Mouse (Mus musculus): ENCODE measurements around the gene G3bp2. TPM values are rescaled to one million over a fixed set of nuclear protein-coding genes. Genes with fewer than 3 reads are reported as not detected.
A peak's percentile ranks its signal among the peaks of the same experiment; 100 is the strongest.
"Not testable (repeated sequence)": the region's sequence is repeated elsewhere in the genome, so short reads cannot be mapped to it uniquely, and the experiment has no call there.

Gene G3bp2
- polyA plus RNA-seq (2012; rRNA removed) = 12.5 and 19.0 TPM in 2 replicates
- 54.3 and 56.0 TPM in 2 replicates for polyA plus RNA-seq (2014; fragmentation: Nextera tagmentation; extraction: Ambion mirVana)

DNA sequence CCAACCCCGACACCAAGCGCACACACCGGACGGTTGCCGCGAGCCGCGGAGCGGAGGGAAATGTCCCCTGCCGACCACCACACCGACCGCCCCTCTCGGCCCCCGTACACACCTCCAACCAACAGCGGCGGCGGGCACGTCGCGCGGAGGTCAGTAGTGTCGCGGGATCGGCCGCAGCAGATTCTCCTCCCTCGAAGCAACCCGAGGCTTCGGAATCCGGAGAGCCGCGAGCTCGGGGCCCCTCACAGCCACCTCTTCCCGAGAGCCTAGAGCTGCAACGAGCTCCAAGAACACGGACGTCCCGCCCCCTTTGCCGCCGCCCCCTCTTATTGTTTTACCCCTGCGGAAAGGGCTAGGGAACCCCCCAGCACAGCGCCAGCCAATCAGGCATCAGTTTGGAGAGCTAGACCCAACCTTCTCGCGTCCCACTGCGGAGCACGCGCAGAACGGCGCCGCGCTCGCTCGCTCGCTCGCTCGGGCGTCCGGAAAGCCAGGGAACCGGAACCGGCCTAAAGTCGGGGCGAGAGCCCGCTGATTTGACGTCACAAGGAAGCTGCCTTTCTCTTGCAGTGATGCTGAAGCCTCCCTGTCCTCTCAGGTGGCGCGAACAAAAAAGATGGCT lies at the start of gene G3bp2:
Gene G3bp2, minus strand, starts transcription at position 303 of the 622 bp plus-strand sequence.
- TF ChIP-seq EP300 (IDR thresholded peaks at IDR 0.05; ENCODE audit: low read depth) = no peak; the same call in 1 of the 2 replicates
- no peak for TF ChIP-seq CTCF (IDR thresholded peaks at IDR 0.05; ENCODE audit: low read depth)

DNA sequence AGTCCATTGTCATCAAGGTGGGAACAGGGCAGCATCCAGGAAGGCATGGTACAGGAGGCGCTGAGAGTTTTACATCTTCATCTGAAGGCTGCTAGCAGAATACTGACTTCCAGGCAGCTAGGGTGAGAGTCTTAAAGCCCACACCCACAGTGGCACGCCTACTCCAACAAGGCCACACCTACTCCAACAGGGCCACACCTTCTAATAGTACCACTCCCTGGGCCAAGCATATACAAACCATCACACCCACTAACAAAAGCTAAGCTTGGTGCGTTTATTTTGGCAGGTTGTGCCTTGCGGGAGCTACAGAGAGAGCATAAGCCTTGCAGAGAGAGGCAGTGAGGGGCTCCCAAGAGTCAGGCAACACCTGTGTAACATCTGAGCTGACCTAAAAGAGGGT lies 49.5 kb upstream of the G3bp2 start:
- ATAC-seq (ENCODE audit: insufficient read depth) = not testable (repeated sequence)

More for the DNA sequence above, at the start of gene G3bp2:
- under 1% methylated on average over 63 of the region's 65 CpGs for WGBS (ENCODE audit: insufficient replicate concordance)
- Histone ChIP-seq H3K4me2 (ENCODE audit: low read depth) (peak within 1 kb of the TSS; percentile 81), H3K9me3 (ENCODE audit: control insufficient read depth, low read length) (no peaks in the 10 kb centered on the region), H3K4me1 (replicated peaks; ENCODE audit: control insufficient read depth in 2 of 2, insufficient read depth in 2 of 2, low read length in 1 of 2) (peaks cover 25 to 29% of the 10 kb centered on the region in 2 experiments), H3K9ac (replicated peaks) (peak within 1 kb of the TSS; percentile 90), H3K27me3 (ENCODE audit: control insufficient read depth, insufficient read depth, low read length) (no peaks in the 10 kb centered on the region), H3K36me3 (replicated peaks; ENCODE audit: control insufficient read depth, insufficient read depth, low read depth) (no peaks in the 10 kb centered on the region), H3K4me3 (ENCODE audit: insufficient read depth in 1 of 2, low read depth in 2 of 2, low read length in 2 of 2) (peak within 1 kb of the TSS; percentile 63 to 72), H3K27ac (peak within 1 kb of the TSS; percentile 77)
- peak; percentile 91 to 96 (median 93) for DNase-seq (ENCODE audit: low read depth in 3 of 3, low spot score in 3 of 3)
- ATAC-seq (ENCODE audit: insufficient read depth) = peak; percentile 97

DNA sequence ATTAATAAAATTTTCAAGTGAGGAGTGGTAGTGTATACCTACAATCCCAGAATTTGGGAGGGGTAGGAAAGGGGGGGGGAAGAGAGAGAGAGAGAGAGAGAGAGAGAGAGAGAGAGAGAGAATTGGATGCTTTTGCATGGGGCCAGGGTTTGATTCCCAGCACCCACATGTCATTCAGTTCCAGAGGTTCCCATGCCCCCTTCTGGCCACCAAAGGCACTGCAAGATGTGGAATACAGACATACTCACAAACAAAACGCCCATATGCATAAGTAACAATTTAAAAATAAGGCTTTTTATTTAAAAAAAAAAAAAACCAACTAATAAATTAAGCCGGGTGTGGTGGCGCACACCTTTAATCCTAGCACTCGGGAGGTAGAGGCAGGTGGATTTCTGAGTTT lies 48.6 kb upstream of the G3bp2 start:
- no peak overlapping the region for H3K9ac ChIP-seq (replicated peaks)
- no peak for DNase-seq (ENCODE audit: low read depth in 3 of 3, low spot score in 3 of 3)
- H3K36me3 ChIP-seq (replicated peaks; ENCODE audit: control insufficient read depth, insufficient read depth, low read depth) = peaks cover 9% of the 10 kb centered on the region
- H3K27me3 ChIP-seq (ENCODE audit: control insufficient read depth, insufficient read depth, low read length) = no peaks in the 10 kb centered on the region
- no peak overlapping the region for H3K27ac ChIP-seq
- H3K4me3 ChIP-seq (ENCODE audit: insufficient read depth in 1 of 2, low read depth in 2 of 2, low read length in 2 of 2) = peak overlapping the region; percentile 8 to 50; a peak in 3 of 4 replicates
- H3K4me2 ChIP-seq (ENCODE audit: low read depth) = peak overlapping the region; percentile 57
- H3K4me1 ChIP-seq (replicated peaks; ENCODE audit: control insufficient read depth in 2 of 2, insufficient read depth in 2 of 2, low read length in 1 of 2) = peaks cover 32 to 43% of the 10 kb centered on the region in 2 experiments
- no peaks in the 10 kb centered on the region for H3K9me3 ChIP-seq (ENCODE audit: control insufficient read depth, low read length)
- TF ChIP-seq CTCF (IDR thresholded peaks at IDR 0.05; ENCODE audit: low read depth) (peak; percentile 44), EP300 (IDR thresholded peaks at IDR 0.05; ENCODE audit: low read depth) (no peak)
- 91% methylated on average over 4 of the region's 4 CpGs for WGBS (ENCODE audit: insufficient replicate concordance)
- no peak for ATAC-seq (ENCODE audit: insufficient read depth)

More for the DNA sequence above, 49.5 kb upstream of the G3bp2 start:
- not testable (repeated sequence) for H3K9me3 ChIP-seq (ENCODE audit: control insufficient read depth, low read length); H3K27me3 ChIP-seq (ENCODE audit: control insufficient read depth, insufficient read depth, low read length); H3K36me3 ChIP-seq (replicated peaks; ENCODE audit: control insufficient read depth, insufficient read depth, low read depth); DNase-seq (ENCODE audit: low read depth in 3 of 3, low spot score in 3 of 3); H3K9ac ChIP-seq (replicated peaks)
- H3K4me1 ChIP-seq (replicated peaks; ENCODE audit: control insufficient read depth in 2 of 2, insufficient read depth in 2 of 2, low read length in 1 of 2) = peaks cover 31 to 34% of the 10 kb centered on the region in 2 experiments
- peak overlapping the region; percentile 57 for H3K4me2 ChIP-seq (ENCODE audit: low read depth)
- peak overlapping the region; percentile 31 for H3K27ac ChIP-seq
- 59% methylated on average over 4 of the region's 4 CpGs for WGBS (ENCODE audit: insufficient replicate concordance)
- peak overlapping the region; percentile 47 to 50; a peak in 3 of 4 replicates for H3K4me3 ChIP-seq (ENCODE audit: insufficient read depth in 1 of 2, low read depth in 2 of 2, low read length in 2 of 2)

DNA sequence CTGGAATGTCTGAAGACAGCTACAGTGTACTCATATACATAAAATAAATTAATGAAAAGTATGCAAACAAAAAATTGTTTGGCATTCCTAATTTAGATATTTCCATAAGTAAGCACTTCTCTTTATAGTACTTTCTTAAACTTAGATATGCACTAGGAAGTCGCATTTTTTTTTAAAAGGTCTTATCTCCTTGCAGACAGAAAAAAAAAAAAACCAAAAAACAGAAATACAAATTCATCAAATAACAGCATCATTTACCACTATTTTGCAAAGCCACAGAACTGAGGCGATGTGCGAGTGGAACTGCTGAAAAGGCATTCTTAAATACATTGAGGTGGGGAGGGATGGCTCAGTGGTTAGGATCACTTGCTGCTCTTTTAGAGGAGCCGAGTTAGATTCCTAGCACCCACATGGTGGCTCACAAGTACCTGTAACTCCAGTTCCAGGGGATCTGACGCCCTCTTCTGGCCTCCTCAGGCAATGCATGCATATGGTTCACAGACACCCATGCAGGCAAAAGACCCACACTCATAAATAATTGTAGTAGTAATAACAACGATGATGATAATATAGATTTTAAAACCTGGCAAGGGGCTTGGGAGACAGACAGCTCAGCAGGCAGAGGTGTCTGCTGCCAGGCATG lies 46.6 kb upstream of the G3bp2 start:
- H3K9me3 ChIP-seq (ENCODE audit: control insufficient read depth, low read length) = no peaks in the 10 kb centered on the region
- no peak overlapping the region for H3K9ac ChIP-seq (replicated peaks)
- peak overlapping the region; percentile 85; the same call in 1 of the 2 replicates for H3K4me2 ChIP-seq (ENCODE audit: low read depth)
- TF ChIP-seq CTCF (IDR thresholded peaks at IDR 0.05; ENCODE audit: low read depth) = peak; percentile 42
- no peak for TF ChIP-seq EP300 (IDR thresholded peaks at IDR 0.05; ENCODE audit: low read depth)
- H3K4me1 ChIP-seq (replicated peaks; ENCODE audit: control insufficient read depth in 2 of 2, insufficient read depth in 2 of 2, low read length in 1 of 2) = peaks cover 32 to 44% of the 10 kb centered on the region in 2 experiments
- DNase-seq (ENCODE audit: low read depth in 3 of 3, low spot score in 3 of 3) (no peak), ATAC-seq (ENCODE audit: insufficient read depth) (no peak)
- no peak overlapping the region for H3K4me3 ChIP-seq (ENCODE audit: insufficient read depth in 1 of 2, low read depth in 2 of 2, low read length in 2 of 2)
- WGBS (ENCODE audit: insufficient replicate concordance) = 85% methylated on average over 6 of the region's 6 CpGs
- H3K36me3 ChIP-seq (replicated peaks; ENCODE audit: control insufficient read depth, insufficient read depth, low read depth) = peaks cover 9% of the 10 kb centered on the region
- no peaks in the 10 kb centered on the region for H3K27me3 ChIP-seq (ENCODE audit: control insufficient read depth, insufficient read depth, low read length)
- H3K27ac ChIP-seq = no peak overlapping the region

DNA sequence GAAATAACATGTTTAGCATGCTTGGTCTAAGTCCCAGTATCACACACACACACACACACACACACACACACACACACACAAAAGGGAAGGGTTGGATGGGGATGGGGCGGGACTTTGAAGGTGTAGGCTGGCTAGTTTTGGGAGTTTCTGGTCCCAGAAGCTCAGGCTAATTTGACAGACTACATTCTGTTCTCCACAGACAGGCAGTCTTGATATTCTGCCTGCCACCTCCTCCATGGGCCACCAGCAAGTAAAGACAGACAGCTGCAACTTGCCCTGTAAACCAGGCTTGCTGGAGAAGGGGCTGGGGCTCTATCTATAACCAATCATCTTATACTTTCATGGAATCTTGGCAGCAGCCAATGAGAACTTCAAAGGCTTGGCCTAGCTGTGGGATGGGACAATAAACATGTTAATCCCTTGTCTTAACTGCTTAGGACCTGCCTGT lies 45.8 kb upstream of the G3bp2 start:
- DNase-seq (ENCODE audit: low read depth in 3 of 3, low spot score in 3 of 3) (no peak), ATAC-seq (ENCODE audit: insufficient read depth) (no peak)
- Histone ChIP-seq H3K4me3 (ENCODE audit: insufficient read depth in 1 of 2, low read depth in 2 of 2, low read length in 2 of 2) (peak overlapping the region; percentile 22 to 65), H3K27me3 (ENCODE audit: control insufficient read depth, insufficient read depth, low read length) (no peaks in the 10 kb centered on the region), H3K4me1 (replicated peaks; ENCODE audit: control insufficient read depth in 2 of 2, insufficient read depth in 2 of 2, low read length in 1 of 2) (peaks cover 32 to 44% of the 10 kb centered on the region in 2 experiments), H3K9me3 (ENCODE audit: control insufficient read depth, low read length) (no peaks in the 10 kb centered on the region), H3K36me3 (replicated peaks; ENCODE audit: control insufficient read depth, insufficient read depth, low read depth) (peaks cover 9% of the 10 kb centered on the region), H3K27ac (peak overlapping the region; percentile 91), H3K4me2 (ENCODE audit: low read depth) (peak overlapping the region; percentile 85), H3K9ac (replicated peaks) (peak overlapping the region; percentile 73)
- no peak for TF ChIP-seq EP300 (IDR thresholded peaks at IDR 0.05; ENCODE audit: low read depth)
- no peak for TF ChIP-seq CTCF (IDR thresholded peaks at IDR 0.05; ENCODE audit: low read depth)
- WGBS (ENCODE audit: insufficient replicate concordance) = 31% methylated on average over 1 of the region's 1 CpGs
